ENCODE assay signal across 19 mouse cellular contexts in genomic region chr1:137636321-137636944, GRCm38 (mm10).
DNase-seq lines count a peak whose midpoint lies in the region; ATAC-seq and TF ChIP-seq lines count a peak whose summit lies in the region.
"Had no signal": no experiment of that assay in that cellular context is flagged by ENCODE, and none has a peak within 500 bp of the region (broad histone marks: within the 10 kb centered on the region; RNA-seq: fewer than 3 reads in every experiment).

No protein-coding gene starts in this region.

- 0 out of 2 replicates have a peak overlapping the region, but pooled peaks have one; percentile 9 for H3K27ac ChIP-seq in hindbrain, embryonic 12.5 days
- H3K27ac ChIP-seq in hindbrain, postnatal 0 days: no peak overlapping the region
- 0 out of 2 replicates have a peak overlapping the region, but pooled peaks have one; percentile 7 for H3K27ac ChIP-seq in midbrain, embryonic 13.5 days
- no peak overlapping the region for H3K27ac ChIP-seq in midbrain, embryonic 16.5 days (ENCODE audit: low read length)
- H3K27ac ChIP-seq in embryonic facial prominence, embryonic 12.5 days: peak overlapping the region; percentile 30; the same call in 1 of the 2 replicates
- peak overlapping the region; percentile 49 for H3K27ac ChIP-seq in neural tube, embryonic 13.5 days (replicated peaks)
- H3K27ac ChIP-seq: limb, embryonic 13.5 days; liver, embryonic 15.5 days had no signal

- DNase-seq in hindbrain, postnatal 0 days (ENCODE audit: low spot score): no peak
- DNase-seq in gastrocnemius, postnatal 4 days (ENCODE audit: low spot score in 2 of 2): no peak
- DNase-seq: adrenal gland, postnatal 25 days; cerebellum, adult 8-10 months; kidney, postnatal 36 days; lung, postnatal 10 days; retina, postnatal 1 day; thymus, postnatal 25 days had no signal

- no peak; the same call in 1 of the 2 replicates for ATAC-seq in hindbrain, embryonic 12.5 days (ENCODE audit: low FRiP score)
- no peak for ATAC-seq in hindbrain, postnatal 0 days
- ATAC-seq in midbrain, embryonic 13.5 days: no peak
- ATAC-seq in midbrain, embryonic 16.5 days: no peak
- no peak for ATAC-seq in embryonic facial prominence, embryonic 12.5 days (ENCODE audit: insufficient number of reproducible peaks, insufficient read depth, low FRiP score, low TSS enrichment)
- ATAC-seq in neural tube, embryonic 13.5 days (ENCODE audit: low read depth): peak; percentile 67; the same call in 1 of the 2 replicates
- no peak for ATAC-seq in activated CD4-positive, CD25-positive, alpha-beta regulatory T cell, adult 4 months
- ATAC-seq: inflammation-experienced regulatory T-cells, adult 6 months; Patski had no signal

- H3K4me2 ChIP-seq in hindbrain, embryonic 12.5 days (replicated peaks): no peak overlapping the region
- no peak overlapping the region for H3K4me2 ChIP-seq in hindbrain, postnatal 0 days (ENCODE audit: low read depth, low read length)
- no peak overlapping the region for H3K4me2 ChIP-seq in midbrain, embryonic 13.5 days (replicated peaks)
- no peak overlapping the region for H3K4me2 ChIP-seq in midbrain, embryonic 16.5 days (ENCODE audit: low read length)
- no peak overlapping the region for H3K4me2 ChIP-seq in embryonic facial prominence, embryonic 12.5 days (replicated peaks)
- no peak overlapping the region for H3K4me2 ChIP-seq in neural tube, embryonic 13.5 days
- H3K4me2 ChIP-seq: heart, embryonic 12.5 days; limb, embryonic 13.5 days; liver, embryonic 15.5 days had no signal

- no peak for TF ChIP-seq CTCF in hindbrain, postnatal 0 days (IDR thresholded peaks at IDR 0.05; ENCODE audit: low read depth)

- H3K36me3 ChIP-seq in hindbrain, embryonic 12.5 days: no peaks in the 10 kb centered on the region
- no peaks in the 10 kb centered on the region for H3K36me3 ChIP-seq in hindbrain, postnatal 0 days (ENCODE audit: insufficient read depth, low read length)
- H3K36me3 ChIP-seq in midbrain, embryonic 13.5 days: no peaks in the 10 kb centered on the region
- no peaks in the 10 kb centered on the region for H3K36me3 ChIP-seq in midbrain, embryonic 16.5 days (ENCODE audit: control insufficient read depth, insufficient read depth, low read length)
- no peaks in the 10 kb centered on the region for H3K36me3 ChIP-seq in embryonic facial prominence, embryonic 12.5 days
- no peaks in the 10 kb centered on the region for H3K36me3 ChIP-seq in neural tube, embryonic 13.5 days
- H3K36me3 ChIP-seq: heart, embryonic 12.5 days; limb, embryonic 13.5 days; liver, embryonic 15.5 days had no signal

- H3K27me3 ChIP-seq in hindbrain, embryonic 12.5 days: no peaks in the 10 kb centered on the region
- no peaks in the 10 kb centered on the region for H3K27me3 ChIP-seq in hindbrain, postnatal 0 days (ENCODE audit: insufficient read depth, low read length)
- H3K27me3 ChIP-seq in midbrain, embryonic 13.5 days: 0 out of 2 replicates have a peak, but pooled peaks cover 4% of the 10 kb centered on the region
- H3K27me3 ChIP-seq in midbrain, embryonic 16.5 days (ENCODE audit: control insufficient read depth, insufficient read depth, low read depth, low read length): no peaks in the 10 kb centered on the region
- no peaks in the 10 kb centered on the region for H3K27me3 ChIP-seq in embryonic facial prominence, embryonic 12.5 days
- no peaks in the 10 kb centered on the region for H3K27me3 ChIP-seq in neural tube, embryonic 13.5 days
- H3K27me3 ChIP-seq: heart, embryonic 12.5 days; limb, embryonic 13.5 days; liver, embryonic 15.5 days; Patski had no signal

- H3K4me1 ChIP-seq in hindbrain, embryonic 12.5 days: peaks cover 18% of the 10 kb centered on the region
- no peaks in the 10 kb centered on the region for H3K4me1 ChIP-seq in hindbrain, postnatal 0 days (ENCODE audit: insufficient read depth, low read length)
- H3K4me1 ChIP-seq in midbrain, embryonic 13.5 days (replicated peaks): peaks cover 17% of the 10 kb centered on the region
- 0 out of 2 replicates have a peak, but pooled peaks cover 2% of the 10 kb centered on the region for H3K4me1 ChIP-seq in midbrain, embryonic 16.5 days (ENCODE audit: control insufficient read depth, insufficient read depth, low read length)
- H3K4me1 ChIP-seq in embryonic facial prominence, embryonic 12.5 days: peaks cover 8% of the 10 kb centered on the region; the same call in 1 of the 2 replicates
- peaks cover 18% of the 10 kb centered on the region for H3K4me1 ChIP-seq in neural tube, embryonic 13.5 days (replicated peaks)
- H3K4me1 ChIP-seq: heart, embryonic 12.5 days; liver, embryonic 15.5 days had no signal

- no peaks in the 10 kb centered on the region for H3K9me3 ChIP-seq in hindbrain, embryonic 12.5 days (replicated peaks)
- no peaks in the 10 kb centered on the region for H3K9me3 ChIP-seq in hindbrain, postnatal 0 days (ENCODE audit: low read length)
- H3K9me3 ChIP-seq in midbrain, embryonic 13.5 days: no peaks in the 10 kb centered on the region
- H3K9me3 ChIP-seq in midbrain, embryonic 16.5 days (replicated peaks; ENCODE audit: control insufficient read depth, low read length, poor library complexity, severe bottlenecking): no peaks in the 10 kb centered on the region
- H3K9me3 ChIP-seq in embryonic facial prominence, embryonic 12.5 days: no peaks in the 10 kb centered on the region
- no peaks in the 10 kb centered on the region for H3K9me3 ChIP-seq in neural tube, embryonic 13.5 days
- H3K9me3 ChIP-seq: heart, embryonic 12.5 days; limb, embryonic 13.5 days; liver, embryonic 15.5 days had no signal

- 7% methylated on average over 3 of the region's 3 CpGs for WGBS in hindbrain, embryonic 12.5 days
- WGBS in hindbrain, postnatal 0 days: 35% methylated on average over 3 of the region's 3 CpGs
- WGBS in midbrain, embryonic 13.5 days: 10% methylated on average over 3 of the region's 3 CpGs
- WGBS in midbrain, embryonic 16.5 days: 16% methylated on average over 3 of the region's 3 CpGs
- 15% methylated on average over 3 of the region's 3 CpGs for WGBS in embryonic facial prominence, embryonic 12.5 days
- 8% methylated on average over 3 of the region's 3 CpGs for WGBS in neural tube, embryonic 13.5 days

- H3K4me3 ChIP-seq in hindbrain, embryonic 12.5 days: no peak overlapping the region
- H3K4me3 ChIP-seq in hindbrain, postnatal 0 days (ENCODE audit: low read length): no peak overlapping the region
- H3K4me3 ChIP-seq in midbrain, embryonic 13.5 days (replicated peaks): no peak overlapping the region
- no peak overlapping the region for H3K4me3 ChIP-seq in midbrain, embryonic 16.5 days (ENCODE audit: low read depth, low read length)
- no peak overlapping the region for H3K4me3 ChIP-seq in embryonic facial prominence, embryonic 12.5 days
- H3K4me3 ChIP-seq in neural tube, embryonic 13.5 days: no peak overlapping the region
- H3K4me3 ChIP-seq: heart, embryonic 12.5 days; limb, embryonic 13.5 days; liver, embryonic 15.5 days had no signal

- H3K9ac ChIP-seq in hindbrain, embryonic 12.5 days: no peak overlapping the region
- H3K9ac ChIP-seq in hindbrain, postnatal 0 days (replicated peaks; ENCODE audit: low read length): no peak overlapping the region
- H3K9ac ChIP-seq in midbrain, embryonic 13.5 days (replicated peaks): no peak overlapping the region
- no peak overlapping the region for H3K9ac ChIP-seq in midbrain, embryonic 16.5 days (ENCODE audit: low read depth, low read length)
- H3K9ac ChIP-seq in embryonic facial prominence, embryonic 12.5 days: no peak overlapping the region
- H3K9ac ChIP-seq in neural tube, embryonic 13.5 days: no peak overlapping the region
- H3K9ac ChIP-seq: heart, embryonic 12.5 days; limb, embryonic 13.5 days; liver, embryonic 15.5 days had no signal

Comparison
In these comparisons a context has a peak if more than half of its experiments do, and no peak if none do; other contexts are left out.
1. H3K27ac ChIP-seq: peak in hindbrain, embryonic 12.5 days (single experiment), midbrain, embryonic 13.5 days (single experiment), embryonic facial prominence, embryonic 12.5 days (single experiment) and neural tube, embryonic 13.5 days (single experiment); none in hindbrain, postnatal 0 days (single experiment) and midbrain, embryonic 16.5 days (single experiment).